Mouse (Mus musculus) fat pad, adult 2 months (tissue): ENCODE measurements around the gene Cyp2e1.
"Not testable (repeated sequence)": the region's sequence is repeated elsewhere in the genome, so short reads cannot be mapped to it uniquely, and the experiment has no call there.

ENCODE experiments used
- DNase-seq: peaks from one replicate; pipeline ENCODE4 v3.0.0-alpha.2; 2011; ENCODE audit warnings: low read depth, low spot score; ENCODE audit errors: extremely low read depth

Cyp2e1 gene

GRCm38 (mm10) chr7:140763447-140764020, at the start of gene Cyp2e1:
TSS of gene Cyp2e1 (plus strand) at chr7:140763739.
- DNase-seq: no peak

DNA sequence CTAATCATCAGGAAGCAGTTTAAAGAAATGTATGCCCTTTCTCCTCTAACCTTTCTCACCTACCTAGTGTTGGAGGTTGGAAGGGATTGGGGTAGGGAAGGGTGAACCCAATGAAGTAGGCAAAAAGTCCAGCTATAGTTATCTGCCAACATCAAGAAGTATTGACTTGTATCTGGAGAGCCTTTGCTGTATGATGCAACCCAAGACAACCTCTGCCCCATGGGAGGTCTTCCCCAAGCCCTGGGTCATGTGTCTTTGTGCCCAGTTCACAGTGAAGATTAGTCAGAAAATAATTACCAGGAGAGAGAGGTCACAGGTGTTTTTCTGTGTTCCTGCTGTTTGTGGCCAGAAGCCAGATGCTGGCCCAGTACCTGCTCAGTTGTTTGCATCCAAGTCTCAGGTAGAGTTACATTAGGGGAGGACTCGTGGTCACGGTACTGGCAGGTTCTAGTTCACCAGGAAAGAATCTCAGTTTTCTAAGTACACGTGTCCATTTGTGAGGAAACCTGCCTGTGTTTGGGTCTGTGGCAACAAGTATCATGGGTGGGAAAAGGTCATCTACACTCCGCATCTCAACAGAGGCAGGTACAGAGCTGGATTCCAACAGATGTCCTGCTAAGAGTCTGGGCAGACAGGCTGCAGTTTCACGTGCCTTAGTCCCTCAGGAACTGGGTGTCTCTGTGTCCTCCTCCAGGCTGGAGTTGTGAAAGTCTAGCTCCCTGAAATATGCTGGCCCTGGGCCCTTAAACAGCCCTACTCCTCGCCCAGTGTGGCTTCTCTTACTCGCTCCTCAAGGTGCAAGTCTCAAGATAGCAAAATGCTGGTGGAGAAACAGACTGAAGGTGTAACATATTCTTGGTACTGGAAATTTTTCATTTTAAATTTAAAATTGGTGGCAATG, 46.1 kb upstream of the Cyp2e1 start:
- peak; percentile 62 for DNase-seq

DNA sequence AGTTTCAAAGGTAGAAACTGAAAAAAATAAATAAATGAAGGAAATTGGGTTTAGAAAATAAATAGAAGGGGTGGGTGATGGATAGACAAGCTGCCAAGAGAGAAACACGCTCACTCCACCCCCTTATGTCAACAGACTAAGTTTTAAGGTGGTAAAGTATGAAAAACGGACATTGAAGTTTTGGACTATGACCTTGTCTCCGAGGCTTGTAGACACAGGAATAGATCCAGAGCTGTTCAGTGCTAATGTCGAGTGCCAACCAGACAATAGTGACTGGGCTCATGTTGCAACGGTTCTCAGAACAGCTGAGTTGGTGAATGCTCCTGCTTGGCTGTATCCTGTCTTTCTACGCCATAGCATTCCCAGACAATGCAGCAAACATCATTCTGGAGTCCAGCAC, 42.4 kb upstream of the Cyp2e1 start:
- no peak for DNase-seq

GRCm38 (mm10) chr7:140725558-140725957, 38.0 kb upstream of the Cyp2e1 start:
- no peak for DNase-seq

DNA sequence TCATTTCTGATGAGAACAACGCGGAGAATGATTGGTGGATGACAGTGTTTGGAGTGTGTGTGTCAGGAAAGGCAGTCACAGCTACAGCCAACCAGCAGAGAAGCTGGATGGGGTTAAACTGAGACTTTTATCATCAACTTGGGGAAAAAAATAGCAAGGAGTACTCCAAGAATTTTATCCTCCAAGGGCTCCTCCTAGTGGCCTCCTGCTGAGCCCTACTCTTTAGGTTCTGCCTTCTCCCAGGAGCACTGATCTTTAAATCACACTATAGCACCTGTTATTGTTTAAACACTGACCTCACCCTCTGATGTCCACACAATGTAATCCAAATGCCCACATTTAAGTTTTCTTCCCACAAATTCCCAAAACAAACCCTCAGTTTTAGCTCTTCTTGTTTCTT, 30.4 kb upstream of the Cyp2e1 start:
- DNase-seq: no peak

DNA sequence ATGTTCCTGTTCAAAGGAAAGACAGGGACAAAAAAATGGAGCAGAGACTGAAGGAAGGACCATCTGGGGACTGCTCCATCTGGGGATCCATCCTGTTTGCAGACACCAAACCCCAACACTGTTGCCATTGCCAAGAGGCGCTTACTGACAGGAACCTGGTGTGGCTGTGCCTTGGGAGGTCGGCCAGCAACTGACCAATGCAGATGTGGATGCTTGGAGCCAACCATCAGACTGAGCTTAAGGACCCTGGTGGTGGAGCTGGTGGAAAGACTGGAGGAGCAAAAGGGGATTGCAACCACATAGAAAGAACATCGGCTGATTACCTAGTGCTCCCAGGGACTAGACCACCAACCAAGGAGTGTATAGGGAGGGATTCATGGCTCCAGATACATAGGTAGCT, 16.1 kb upstream of the Cyp2e1 start:
- DNase-seq: no peak

DNA sequence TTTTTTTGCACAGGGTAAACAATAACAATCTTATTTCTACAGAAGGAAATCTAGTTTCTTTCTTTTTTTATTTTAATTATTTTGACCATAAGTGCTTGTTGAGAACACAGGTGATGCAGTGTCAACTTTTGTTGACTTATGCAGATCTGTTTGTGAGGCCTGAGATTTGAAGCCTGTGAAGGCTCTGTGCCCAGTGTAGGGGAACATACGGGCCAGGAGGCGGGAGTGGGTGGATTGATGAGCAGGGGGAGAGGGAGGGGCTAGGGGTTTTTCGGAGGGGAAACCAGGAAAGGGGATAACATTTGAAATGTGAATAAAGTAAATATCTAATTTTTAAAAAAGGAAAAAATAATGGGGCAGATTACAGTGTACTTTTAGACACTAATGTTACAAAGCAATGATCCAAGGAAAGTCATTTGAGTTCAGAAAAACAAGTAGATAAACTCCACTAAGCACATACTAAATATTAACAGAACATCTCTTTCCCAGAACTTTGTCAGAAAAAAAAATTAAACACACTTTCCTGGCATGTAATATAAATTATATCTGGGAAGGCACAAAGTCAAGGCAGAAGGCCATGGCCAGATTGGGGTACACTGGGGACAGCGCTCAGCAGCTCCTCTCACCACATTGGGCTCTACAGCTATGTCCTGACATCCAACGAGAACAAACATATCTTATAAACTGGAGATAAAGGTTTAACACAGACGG, 15.3 kb upstream of the Cyp2e1 start:
- DNase-seq: no peak

DNA sequence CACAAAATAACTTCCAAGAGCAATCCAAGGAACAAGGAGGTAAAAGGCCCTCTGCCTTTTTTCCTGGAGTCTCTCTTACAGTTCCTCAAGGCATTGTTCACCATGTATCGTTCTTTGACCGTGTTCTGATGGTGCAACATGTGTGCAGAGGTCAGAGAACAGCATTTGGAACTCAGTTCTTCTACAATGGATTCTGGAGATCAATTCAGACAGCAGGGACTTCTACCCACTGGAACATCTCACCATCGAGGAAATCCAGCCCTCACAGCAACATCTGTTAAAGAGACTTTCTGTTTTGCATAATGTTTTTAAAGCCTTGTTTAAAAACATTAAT, 14.7 kb upstream of the Cyp2e1 start:
- no peak for DNase-seq

DNA sequence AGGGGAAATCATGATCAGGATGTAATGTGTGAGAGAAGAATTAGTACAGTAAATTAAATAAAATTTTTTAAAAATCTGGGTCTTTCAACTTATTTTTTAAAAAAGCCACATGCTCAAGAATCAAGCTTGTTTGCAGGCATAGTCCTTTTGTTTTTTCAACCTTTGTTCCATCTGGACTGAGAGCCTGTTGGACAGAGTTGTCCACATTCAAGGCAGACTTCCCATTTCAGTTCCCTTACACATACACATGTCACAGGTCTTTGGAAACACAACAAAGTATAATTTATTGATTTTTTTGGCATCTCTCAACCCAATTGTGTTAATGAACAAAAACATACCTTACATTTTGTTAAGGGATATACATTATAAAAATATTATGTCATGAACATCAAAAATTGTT, 9.0 kb upstream of the Cyp2e1 start:
- DNase-seq: no peak

DNA sequence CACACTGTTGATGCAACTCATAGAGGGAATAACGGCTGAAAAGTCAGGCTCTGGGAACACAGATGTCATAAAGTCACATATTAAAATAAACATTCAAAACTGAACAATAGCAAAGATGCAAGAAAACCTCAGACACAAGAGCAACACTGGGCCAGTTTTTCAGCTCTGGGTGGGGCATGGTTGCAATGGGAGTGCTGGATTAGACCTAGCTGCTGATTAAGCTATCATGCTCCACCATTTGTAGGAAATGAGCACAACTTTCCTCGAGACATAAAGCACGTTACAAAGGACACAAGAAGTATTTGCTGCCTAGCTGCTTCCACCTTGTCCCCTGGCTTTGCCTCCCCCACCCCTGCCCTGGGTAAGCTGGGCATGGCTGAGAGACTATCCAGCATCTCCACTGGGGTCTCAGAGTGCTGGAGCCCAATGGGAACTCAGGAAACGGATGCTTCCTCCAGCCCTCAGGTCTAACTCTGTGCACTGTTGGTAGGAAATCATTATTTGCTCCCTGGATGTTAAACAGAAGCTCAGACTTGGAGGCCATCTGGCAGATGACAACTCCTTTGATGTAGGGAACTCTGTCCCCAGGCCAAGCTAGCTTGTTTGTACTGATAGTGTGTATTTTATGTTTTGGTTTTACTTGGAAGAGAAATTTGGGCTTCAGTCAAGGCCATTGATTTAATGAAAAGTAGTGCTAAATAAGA, 7.2 kb upstream of the Cyp2e1 start:
- no peak for DNase-seq

- no peak for DNase-seq
Observed at GRCm38 (mm10) chr7:140760647-140761046, 2.9 kb upstream of the Cyp2e1 start.

DNA sequence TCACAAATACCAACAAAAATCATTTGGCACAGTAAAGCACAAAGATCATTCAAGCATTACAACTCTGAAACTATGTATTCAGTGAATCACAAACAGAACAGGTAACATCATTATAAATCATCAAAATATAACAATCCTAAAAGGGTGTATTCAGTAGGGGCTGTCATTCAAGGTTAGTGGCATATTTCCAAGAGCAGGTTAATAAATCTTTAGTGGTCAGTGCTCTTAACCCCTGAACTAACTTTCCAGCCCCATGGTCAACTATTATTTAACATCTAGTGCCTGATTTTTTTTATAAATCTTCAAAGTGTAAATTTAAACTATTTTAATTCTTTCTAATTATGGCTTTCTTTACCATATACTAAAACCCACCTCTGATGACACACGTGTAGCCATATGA, 1.9 kb downstream of the Cyp2e1 start:
- DNase-seq: not testable (repeated sequence)

GRCm38 (mm10) chr7:140765888-140766739, 2.6 kb downstream of the Cyp2e1 start:
- no peak for DNase-seq

DNA sequence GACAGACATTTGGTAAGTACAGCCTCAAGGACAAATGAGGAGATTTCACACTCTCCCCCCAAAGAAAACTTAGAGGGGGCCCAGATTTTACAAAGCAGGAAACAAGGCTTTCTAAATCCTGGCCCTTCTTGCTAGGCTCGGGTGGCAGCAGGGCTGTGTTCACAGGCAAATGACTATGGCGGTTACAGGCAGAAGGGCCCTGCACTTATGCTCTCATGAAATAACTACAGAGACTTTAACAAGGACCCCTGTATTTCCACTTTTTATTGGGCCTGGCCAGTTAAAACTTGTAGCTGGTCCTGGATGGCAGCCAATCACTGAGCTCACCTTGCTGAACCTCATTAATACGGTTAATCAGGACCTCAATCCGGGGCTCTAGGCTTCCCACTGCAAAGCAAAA, 17.0 kb downstream of the Cyp2e1 start:
- no peak for DNase-seq

DNA sequence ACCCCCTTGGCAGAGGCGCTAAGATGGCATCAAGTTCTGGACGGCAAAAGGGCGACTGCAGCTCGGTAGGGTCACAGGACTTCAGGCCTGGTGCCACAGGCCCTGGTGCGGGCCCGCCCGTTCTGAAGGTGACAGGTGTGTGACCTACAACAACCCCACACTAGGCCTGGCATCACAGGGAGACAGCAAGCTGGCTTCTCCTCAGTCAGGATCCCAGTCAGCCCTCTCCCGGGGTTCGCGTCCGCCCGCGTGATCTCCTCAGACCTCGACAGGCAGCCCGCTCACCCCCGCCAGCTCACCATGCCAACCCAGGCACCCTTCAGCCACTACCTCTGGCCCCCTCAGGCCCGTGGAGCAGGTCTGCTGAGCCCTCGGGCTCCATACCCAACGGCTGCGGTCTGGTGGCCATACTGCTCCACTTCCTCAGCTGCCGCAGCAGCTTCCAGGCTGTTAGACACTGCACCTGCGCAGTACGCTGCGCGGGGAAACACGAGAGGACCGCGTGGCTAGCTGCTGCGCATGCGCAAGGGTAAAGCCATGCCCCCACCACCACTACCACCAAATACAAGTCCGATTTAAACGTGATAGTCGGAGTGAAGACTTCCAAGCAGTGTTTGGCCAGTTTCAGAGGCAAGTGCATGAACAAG, 24.0 kb downstream of the Cyp2e1 start, which contains the start of gene Syce1:
Gene Syce1, minus strand, starts transcription at position 447 of the 647 bp plus-strand sequence.
- no peak for DNase-seq

- no peak for DNase-seq
Observed at GRCm38 (mm10) chr7:140788053-140788435, 24.5 kb downstream of the Cyp2e1 start.

DNA sequence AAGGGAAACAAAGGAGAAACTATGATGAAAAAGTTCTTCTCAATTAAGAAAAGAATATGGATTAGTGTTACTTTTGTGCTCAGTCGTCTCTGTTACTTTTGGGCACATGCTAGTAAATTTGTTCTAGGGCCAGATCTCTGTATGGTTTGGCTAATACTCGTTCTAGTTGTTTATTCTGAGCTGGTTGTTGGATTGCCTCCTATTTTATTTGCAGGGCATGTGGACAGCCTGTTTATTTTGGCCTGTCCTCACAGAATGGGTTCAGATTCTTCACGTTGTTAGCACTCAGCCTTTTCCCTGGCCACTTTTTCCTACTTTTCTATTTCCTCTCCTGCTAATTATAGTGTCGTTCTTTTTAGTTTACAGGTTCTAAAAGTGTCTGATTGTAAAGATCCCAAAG, 30.0 kb downstream of the Cyp2e1 start:
- no peak for DNase-seq

GRCm38 (mm10) chr7:140797619-140798018, 34.1 kb downstream of the Cyp2e1 start:
- DNase-seq: no peak

DNA sequence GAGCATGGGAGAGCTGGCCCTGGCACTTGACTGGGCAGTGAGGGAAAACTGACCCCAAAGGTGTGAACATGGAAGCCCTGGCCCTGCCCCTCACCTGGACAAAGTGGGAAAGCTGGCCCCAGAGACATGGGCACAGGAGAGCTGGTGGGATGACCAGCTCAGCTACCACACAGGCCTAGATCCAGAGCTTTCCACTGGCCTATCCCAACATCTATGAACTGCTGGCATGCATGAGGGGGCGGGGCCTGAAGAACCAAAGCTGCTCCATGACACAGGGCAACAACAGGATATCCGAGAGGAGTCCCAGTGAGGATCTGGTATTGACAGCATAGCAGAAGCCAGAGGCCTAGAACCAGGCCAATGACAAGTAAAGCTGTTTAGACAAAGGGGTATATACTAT, 34.7 kb downstream of the Cyp2e1 start:
- DNase-seq: no peak

GRCm38 (mm10) chr7:140802629-140803028, 39.1 kb downstream of the Cyp2e1 start:
- DNase-seq: no peak
